Mouse (Mus musculus): ENCODE data around the gene Vmn1r86. TPM values are rescaled to one million over a fixed set of nuclear protein-coding genes. Genes with fewer than 3 reads are reported as not detected.

Vmn1r86 gene
- total RNA-seq (2023): not detected

GRCm38 (mm10) chr7:13119817-13120216 lies at the start of gene Vmn1r86:
Vmn1r86 (minus strand) TSS chr7:13119917.

GRCm38 (mm10) chr7:13159268-13159667 lies 39.6 kb upstream of the Vmn1r86 start, which contains the start of gene Vmn1r88:
Vmn1r88 (plus strand) TSS chr7:13159568.

DNA sequence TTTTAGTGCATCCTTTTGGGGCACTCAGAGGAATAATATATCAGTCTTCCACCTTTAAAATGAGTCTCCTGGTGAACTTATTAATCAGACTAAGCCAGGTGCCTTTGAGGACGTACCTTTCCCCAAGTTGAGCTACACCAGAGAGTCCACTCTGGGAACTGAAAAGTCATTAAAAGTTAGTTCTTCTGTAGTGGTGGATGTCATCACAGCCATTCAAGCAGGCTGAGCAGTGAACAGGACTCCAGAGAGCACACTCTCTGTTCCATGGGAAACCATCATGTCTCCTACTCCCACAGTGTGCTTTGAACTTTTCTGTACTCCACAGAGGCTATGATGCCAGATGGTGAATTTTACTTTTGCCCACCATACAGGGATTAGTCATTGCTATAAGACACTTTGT lies 20.3 kb upstream of the Vmn1r86 start, which contains the start of gene Vmn1r87:
Gene Vmn1r87 (minus strand): TSS at position 101 of the 400 bp plus-strand sequence.

GRCm38 (mm10) chr7:13095073-13095472 lies 24.6 kb downstream of the Vmn1r86 start, which contains the start of gene Vmn1r85:
Vmn1r85 (minus strand) TSS chr7:13095173.

DNA sequence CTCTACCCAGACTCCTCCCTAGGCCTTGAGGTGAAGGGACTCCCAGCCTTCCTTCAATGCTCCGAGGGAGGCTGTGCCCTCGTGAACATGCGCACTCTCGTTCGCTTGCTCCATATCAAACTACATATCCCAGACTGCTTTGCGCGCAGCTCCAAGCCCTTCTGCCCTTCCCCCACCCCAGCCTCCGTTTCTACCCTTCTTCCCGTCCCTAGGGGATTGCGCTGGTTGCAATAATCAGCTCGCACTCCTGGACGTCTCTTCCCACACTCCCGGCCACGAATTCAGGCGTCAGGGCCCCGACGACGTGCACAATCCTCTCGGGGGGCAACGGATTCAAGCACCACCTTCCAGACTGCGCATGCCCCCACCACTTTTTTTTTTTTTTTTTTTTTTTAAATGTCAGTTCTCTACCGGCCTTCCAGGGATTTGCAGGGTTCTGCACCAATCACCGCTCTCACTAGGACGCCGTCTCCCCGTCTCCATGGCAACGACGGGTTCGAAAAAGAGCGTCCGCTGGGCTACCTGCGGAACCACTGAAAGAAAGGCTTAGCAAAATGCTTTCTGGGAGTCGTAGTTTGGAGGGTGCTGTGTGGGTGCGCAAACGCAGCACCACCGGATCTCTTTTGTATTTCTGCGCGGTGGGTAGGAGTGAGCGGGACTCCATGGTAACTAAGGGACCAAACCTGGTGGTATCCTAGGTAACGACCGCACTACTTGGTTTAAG lies 65.3 kb downstream of the Vmn1r86 start, which contains the start of gene Mzf1:
Gene Mzf1 (minus strand): TSS at position 478 of the 724 bp plus-strand sequence.

Other genes starting within 250 kb of the Vmn1r86 start
- 1 to 10 TPM; 2.6 to 4.5 TPM for gene Zfp128, start 238.7 kb downstream of the Vmn1r86 start, total RNA-seq (2023)
- 10 to 100 TPM; 16.6 to 18.3 TPM for gene Zscan22, start 222.1 kb downstream of the Vmn1r86 start, total RNA-seq (2023)
- gene Rps5, start 197.6 kb downstream of the Vmn1r86 start, total RNA-seq (2023): 1,000 to 10,000 TPM; 2,087 to 2,163 TPM
- gene Rnf225, start 192.5 kb downstream of the Vmn1r86 start, total RNA-seq (2023): 1 to 10 TPM; 1.2 to 1.5 TPM
- 1 to 10 TPM; 3.9 to 6.7 TPM for gene Zfp324, start 154.1 kb downstream of the Vmn1r86 start, total RNA-seq (2023)
- gene Zfp446, start 142.1 kb downstream of the Vmn1r86 start, total RNA-seq (2023): 1 to 10 TPM; 8.7 to 9.2 TPM
- not detected for gene Slc27a5, start 121.7 kb downstream of the Vmn1r86 start, total RNA-seq (2023)
- gene Trim28, start 120.8 kb downstream of the Vmn1r86 start, total RNA-seq (2023): 100 to 1,000 TPM; 377 to 380 TPM
- gene Zbtb45, start 109.9 kb downstream of the Vmn1r86 start, total RNA-seq (2023): 10 to 100 TPM in 1 of 2 experiments, 1 to 10 TPM in 1; 9.3 to 11.9 TPM
- gene Chmp2a, start 85.1 kb downstream of the Vmn1r86 start, total RNA-seq (2023): 100 to 1,000 TPM in 1 of 2 experiments, 10 to 100 TPM in 1; 93.2 to 104 TPM
- 100 to 1,000 TPM in 1 of 2 experiments, 10 to 100 TPM in 1; 94.6 to 100 TPM for gene Ube2m, start 81.6 kb downstream of the Vmn1r86 start, total RNA-seq (2023)
- gene Mzf1, start 65.2 kb downstream of the Vmn1r86 start, total RNA-seq (2023): under 1 TPM; 0.59 to 0.78 TPM
- gene Vmn1r85, start 24.7 kb downstream of the Vmn1r86 start, total RNA-seq (2023): not detected
- not detected for gene Vmn1r87, start 20.2 kb upstream of the Vmn1r86 start, total RNA-seq (2023)
- under 1 TPM in 1 of 2 experiments, not detected in 1; 0.09 TPM for gene Vmn1r88, start 39.7 kb upstream of the Vmn1r86 start, total RNA-seq (2023)
- not detected for gene Vmn1r89, start 93.1 kb upstream of the Vmn1r86 start, total RNA-seq (2023)
- gene Lig1, start 157.4 kb upstream of the Vmn1r86 start, total RNA-seq (2023): 10 to 100 TPM; 24.4 to 26.2 TPM
- 10 to 100 TPM in 1 of 2 experiments, 1 to 10 TPM in 1; 7.1 to 10.0 TPM for gene Zswim9, start 158.8 kb upstream of the Vmn1r86 start, total RNA-seq (2023)
- 1 to 10 TPM in 1 of 2 experiments, under 1 TPM in 1; 0.20 to 1.2 TPM for gene Pla2g4c, start 204.7 kb upstream of the Vmn1r86 start, total RNA-seq (2023)

Measured in B cell, adult 67 days (primary cell).